Mouse (Mus musculus): ENCODE measurements around the gene Clec4f. TPM values are rescaled to one million over a fixed set of nuclear protein-coding genes. Genes with fewer than 3 reads are reported as not detected.
"Not testable (repeated sequence)": the region's sequence is repeated elsewhere in the genome, so short reads cannot be mapped to it uniquely, and the experiment has no call there.

The Clec4f gene
- polyA plus RNA-seq, 1 experiment from 2014 or later, result 0.09 TPM

GRCm38 (mm10) chr6:83692962-83693361 is 37.0 kb upstream of the Clec4f start:
- WGBS, result 4% methylated on average over 12 of the region's 12 CpGs
- Histone ChIP-seq H3K27ac (no peak overlapping the region), H3K9me3 (no peaks in the 10 kb centered on the region), H3K4me3 (replicated peaks) (no peak overlapping the region), H3K4me1 (replicated peaks) (no peaks in the 10 kb centered on the region), H3K4me2 (replicated peaks) (no peak overlapping the region), H3K9ac (no peak overlapping the region), H3K36me3 (no peaks in the 10 kb centered on the region), H3K27me3 (replicated peaks) (peaks cover 75% of the 10 kb centered on the region)
- ATAC-seq, result no peak

- no peak overlapping the region for H3K4me2 ChIP-seq (replicated peaks)
- WGBS, result 50% methylated on average over 2 of the region's 2 CpGs
- H3K36me3 ChIP-seq, result no peaks in the 10 kb centered on the region
- ATAC-seq, result no peak
- no peaks in the 10 kb centered on the region for H3K9me3 ChIP-seq
- peaks cover 55% of the 10 kb centered on the region for H3K27me3 ChIP-seq (replicated peaks)
- H3K4me3 ChIP-seq (replicated peaks), result no peak overlapping the region
- no peaks in the 10 kb centered on the region for H3K4me1 ChIP-seq (replicated peaks)
- H3K27ac ChIP-seq, result no peak overlapping the region
- no peak overlapping the region for H3K9ac ChIP-seq
These were observed 34.9 kb upstream of the Clec4f start for GRCm38 (mm10) chr6:83690936-83691335.

GRCm38 (mm10) chr6:83690277-83690676 is 34.3 kb upstream of the Clec4f start:
- no peaks in the 10 kb centered on the region for H3K36me3 ChIP-seq
- no peaks in the 10 kb centered on the region for H3K9me3 ChIP-seq
- no peak for ATAC-seq
- H3K27me3 ChIP-seq (replicated peaks), result peaks cover 48% of the 10 kb centered on the region
- H3K27ac ChIP-seq, result no peak overlapping the region
- no peaks in the 10 kb centered on the region for H3K4me1 ChIP-seq (replicated peaks)
- H3K9ac ChIP-seq, result no peak overlapping the region
- H3K4me2 ChIP-seq (replicated peaks), result no peak overlapping the region
- 38% methylated on average over 4 of the region's 5 CpGs for WGBS
- no peak overlapping the region for H3K4me3 ChIP-seq (replicated peaks)

- Histone ChIP-seq H3K9me3 (no peaks in the 10 kb centered on the region), H3K36me3 (no peaks in the 10 kb centered on the region), H3K9ac (no peak overlapping the region), H3K27ac (no peak overlapping the region), H3K4me1 (replicated peaks) (no peaks in the 10 kb centered on the region), H3K4me3 (replicated peaks) (no peak overlapping the region), H3K27me3 (replicated peaks) (peaks cover 39% of the 10 kb centered on the region), H3K4me2 (replicated peaks) (no peak overlapping the region)
- no peak for ATAC-seq
- WGBS, result 83% methylated on average over 4 of the region's 4 CpGs
These were observed 33.4 kb upstream of the Clec4f start for GRCm38 (mm10) chr6:83689374-83689773.

GRCm38 (mm10) chr6:83677757-83678156 is 21.8 kb upstream of the Clec4f start, which contains the start of gene Cd207:
Cd207 (minus strand) TSS chr6:83677857.
- Histone ChIP-seq H3K4me1 (replicated peaks) (no peaks in the 10 kb centered on the region), H3K27me3 (replicated peaks) (no peaks in the 10 kb centered on the region), H3K9me3 (no peaks in the 10 kb centered on the region), H3K27ac (no peak within 1 kb of the TSS), H3K36me3 (no peaks in the 10 kb centered on the region), H3K4me3 (replicated peaks) (no peak within 1 kb of the TSS), H3K9ac (no peak within 1 kb of the TSS), H3K4me2 (replicated peaks) (no peak within 1 kb of the TSS)
- no peak for ATAC-seq
- 67% methylated on average over 4 of the region's 4 CpGs for WGBS

DNA sequence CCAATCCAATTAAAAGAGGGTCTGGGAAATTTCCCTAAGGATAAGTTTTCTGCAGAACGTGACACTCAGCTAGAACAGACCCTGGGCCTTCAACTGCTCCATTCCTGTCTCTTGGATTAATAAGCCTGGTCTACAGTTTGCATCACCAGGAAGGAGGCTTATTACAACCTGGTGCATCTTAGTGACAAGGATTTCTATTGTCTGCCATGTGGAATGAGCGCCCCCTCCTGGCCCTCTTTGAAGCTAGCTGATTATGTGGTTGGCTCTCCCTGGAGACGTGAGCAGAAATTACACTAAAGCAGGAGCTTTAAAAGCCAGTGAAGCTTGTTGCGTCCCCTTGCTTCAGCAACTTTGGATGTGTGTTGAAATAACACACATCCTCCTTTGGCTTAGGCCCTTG is 17.4 kb upstream of the Clec4f start:
- Histone ChIP-seq H3K4me3 (replicated peaks) (no peak overlapping the region), H3K36me3 (no peaks in the 10 kb centered on the region), H3K4me1 (replicated peaks) (no peaks in the 10 kb centered on the region), H3K27me3 (replicated peaks) (no peaks in the 10 kb centered on the region), H3K27ac (no peak overlapping the region), H3K9ac (no peak overlapping the region), H3K4me2 (replicated peaks) (no peak overlapping the region), H3K9me3 (no peaks in the 10 kb centered on the region)
- WGBS, result 9% methylated on average over 4 of the region's 4 CpGs
- ATAC-seq, result no peak

- H3K4me3 ChIP-seq (replicated peaks), result no peak overlapping the region
- no peaks in the 10 kb centered on the region for H3K27me3 ChIP-seq (replicated peaks)
- no peak overlapping the region for H3K4me2 ChIP-seq (replicated peaks)
- H3K9ac ChIP-seq, result no peak overlapping the region
- no peak overlapping the region for H3K27ac ChIP-seq
- no peaks in the 10 kb centered on the region for H3K4me1 ChIP-seq (replicated peaks)
- no peaks in the 10 kb centered on the region for H3K9me3 ChIP-seq
- no peak for ATAC-seq
- no peaks in the 10 kb centered on the region for H3K36me3 ChIP-seq
- WGBS, result 86% methylated on average over 2 of the region's 2 CpGs
These were observed 9.0 kb upstream of the Clec4f start for GRCm38 (mm10) chr6:83665009-83665408.

GRCm38 (mm10) chr6:83660821-83661220 is 4.8 kb upstream of the Clec4f start:
- Histone ChIP-seq H3K9ac (no peak overlapping the region), H3K27ac (no peak overlapping the region), H3K4me3 (replicated peaks) (no peak overlapping the region), H3K36me3 (no peaks in the 10 kb centered on the region), H3K4me2 (replicated peaks) (no peak overlapping the region), H3K9me3 (no peaks in the 10 kb centered on the region), H3K4me1 (replicated peaks) (no peaks in the 10 kb centered on the region), H3K27me3 (replicated peaks) (no peaks in the 10 kb centered on the region)
- WGBS, result 82% methylated on average over 4 of the region's 4 CpGs
- ATAC-seq, result no peak

- H3K9ac ChIP-seq, result no peak overlapping the region
- 78% methylated on average over 10 of the region's 10 CpGs for WGBS
- no peaks in the 10 kb centered on the region for H3K9me3 ChIP-seq
- no peak overlapping the region for H3K4me2 ChIP-seq (replicated peaks)
- no peaks in the 10 kb centered on the region for H3K36me3 ChIP-seq
- H3K4me1 ChIP-seq (replicated peaks), result no peaks in the 10 kb centered on the region
- no peak for ATAC-seq
- H3K27me3 ChIP-seq (replicated peaks), result no peaks in the 10 kb centered on the region
- H3K27ac ChIP-seq, result no peak overlapping the region
- H3K4me3 ChIP-seq (replicated peaks), result no peak overlapping the region
These were observed 9.3 kb downstream of the Clec4f start for GRCm38 (mm10) chr6:83646715-83647114.

GRCm38 (mm10) chr6:83635329-83635728 is 20.7 kb downstream of the Clec4f start:
- H3K36me3 ChIP-seq, result no peaks in the 10 kb centered on the region
- H3K9me3 ChIP-seq, result no peaks in the 10 kb centered on the region
- no peak for ATAC-seq
- no peak overlapping the region for H3K4me3 ChIP-seq (replicated peaks)
- no peak overlapping the region for H3K27ac ChIP-seq
- no peaks in the 10 kb centered on the region for H3K27me3 ChIP-seq (replicated peaks)
- no peaks in the 10 kb centered on the region for H3K4me1 ChIP-seq (replicated peaks)
- H3K4me2 ChIP-seq (replicated peaks), result no peak overlapping the region
- H3K9ac ChIP-seq, result no peak overlapping the region
- WGBS, result 78% methylated on average over 1 of the region's 1 CpGs

DNA sequence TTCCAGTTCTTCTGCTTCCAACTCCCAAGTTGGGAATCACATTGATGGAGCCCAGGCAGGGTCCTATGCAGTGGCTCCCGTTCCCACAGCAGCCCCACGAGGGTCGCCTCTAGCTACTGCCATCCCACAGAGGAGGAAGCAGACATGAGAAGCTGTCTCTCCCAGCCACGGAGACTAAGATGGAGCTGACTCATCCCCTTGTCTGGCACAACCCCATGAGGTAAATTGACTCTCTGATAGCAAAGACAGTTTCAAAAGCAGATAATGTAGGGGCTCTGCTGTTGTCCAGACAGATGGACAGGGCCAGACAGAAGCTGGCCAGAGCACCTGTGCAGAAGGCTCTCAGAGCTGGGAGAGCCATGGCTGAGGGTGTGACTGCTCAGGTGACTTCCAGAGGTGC is 21.4 kb downstream of the Clec4f start:
- not testable (repeated sequence) for H3K36me3 ChIP-seq; H3K9ac ChIP-seq; H3K27me3 ChIP-seq (replicated peaks); H3K4me2 ChIP-seq (replicated peaks); H3K4me3 ChIP-seq (replicated peaks); ATAC-seq; H3K9me3 ChIP-seq; H3K4me1 ChIP-seq (replicated peaks); H3K27ac ChIP-seq
- 58% methylated on average over 4 of the region's 4 CpGs for WGBS

DNA sequence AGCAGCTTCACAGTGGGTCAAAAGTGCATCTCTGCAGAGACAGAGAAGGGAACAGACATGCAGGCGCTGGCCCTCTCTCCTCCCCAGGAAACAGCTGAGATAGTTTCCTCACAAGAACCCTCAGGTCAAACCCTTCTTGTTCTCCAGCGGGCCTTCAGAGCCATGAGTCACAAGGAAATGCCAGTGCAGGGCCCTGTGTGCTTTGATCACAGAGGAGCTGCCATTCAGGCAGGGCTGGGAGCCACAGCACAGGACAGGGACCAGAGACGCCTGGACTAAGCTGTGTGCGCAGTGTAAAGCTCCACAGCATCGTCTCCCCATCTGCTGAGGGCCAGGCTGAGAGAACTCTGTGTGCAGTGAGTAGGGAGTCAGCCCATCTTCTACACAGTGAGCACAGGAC is 21.9 kb downstream of the Clec4f start:
- ATAC-seq; H3K4me3 ChIP-seq (replicated peaks); H3K9ac ChIP-seq; H3K4me1 ChIP-seq (replicated peaks); H3K27me3 ChIP-seq (replicated peaks); H3K36me3 ChIP-seq; H3K9me3 ChIP-seq; H3K27ac ChIP-seq; H3K4me2 ChIP-seq (replicated peaks): not testable (repeated sequence)
- 35% methylated on average over 5 of the region's 5 CpGs for WGBS

- H3K4me2 ChIP-seq (replicated peaks), result no peak overlapping the region
- H3K27ac ChIP-seq, result no peak overlapping the region
- H3K27me3 ChIP-seq (replicated peaks), result no peaks in the 10 kb centered on the region
- no peaks in the 10 kb centered on the region for H3K36me3 ChIP-seq
- H3K4me3 ChIP-seq (replicated peaks), result no peak overlapping the region
- 73% methylated on average over 4 of the region's 4 CpGs for WGBS
- ATAC-seq, result no peak
- H3K9ac ChIP-seq, result no peak overlapping the region
- H3K9me3 ChIP-seq, result no peaks in the 10 kb centered on the region
- H3K4me1 ChIP-seq (replicated peaks), result no peaks in the 10 kb centered on the region
These were observed 24.2 kb downstream of the Clec4f start for GRCm38 (mm10) chr6:83631815-83632214.

- WGBS, result 63% methylated on average over 17 of the region's 17 CpGs
- H3K36me3 ChIP-seq, result no peaks in the 10 kb centered on the region
- no peaks in the 10 kb centered on the region for H3K9me3 ChIP-seq
- no peak overlapping the region for H3K27ac ChIP-seq
- no peak for ATAC-seq
- H3K4me1 ChIP-seq (replicated peaks), result no peaks in the 10 kb centered on the region
- H3K27me3 ChIP-seq (replicated peaks), result no peaks in the 10 kb centered on the region
- H3K4me3 ChIP-seq (replicated peaks), result no peak overlapping the region
- no peak overlapping the region for H3K4me2 ChIP-seq (replicated peaks)
- no peak overlapping the region for H3K9ac ChIP-seq
These were observed 29.2 kb downstream of the Clec4f start for GRCm38 (mm10) chr6:83626781-83627180.
